Mouse (Mus musculus): ENCODE data around the gene Nin. TPM values are rescaled to one million over a fixed set of nuclear protein-coding genes. Genes with fewer than 3 reads are reported as not detected.

Gene Nin
- polyA plus RNA-seq, 1 experiment from 2014 or later = 7.9 TPM

- WGBS = 89% methylated on average over 3 of the region's 3 CpGs
- Histone ChIP-seq H3K9ac (ENCODE audit: low read depth, low read length) (no peak overlapping the region), H3K4me1 (replicated peaks; ENCODE audit: insufficient read depth, low read length) (peaks cover 5% of the 10 kb centered on the region; the same call in 1 of the 2 replicates), H3K27ac (no peak overlapping the region), H3K27me3 (ENCODE audit: insufficient read depth, low read length) (no peaks in the 10 kb centered on the region), H3K4me3 (replicated peaks; ENCODE audit: low read depth, low read length) (no peak overlapping the region), H3K4me2 (ENCODE audit: low read length) (no peak overlapping the region), H3K9me3 (replicated peaks; ENCODE audit: low read length) (no peaks in the 10 kb centered on the region), H3K36me3 (ENCODE audit: insufficient read depth, low read length) (no peaks in the 10 kb centered on the region)
- ATAC-seq (replicated peaks; ENCODE audit: low FRiP score, low read depth) (no peak), DNase-seq (ENCODE audit: low spot score) (no peak)
- TF ChIP-seq CTCF (IDR thresholded peaks at IDR 0.05; ENCODE audit: low read depth) = no peak
Measured at GRCm38 (mm10) chr12:70082935-70083532, 30.5 kb downstream of the Nin start.

DNA sequence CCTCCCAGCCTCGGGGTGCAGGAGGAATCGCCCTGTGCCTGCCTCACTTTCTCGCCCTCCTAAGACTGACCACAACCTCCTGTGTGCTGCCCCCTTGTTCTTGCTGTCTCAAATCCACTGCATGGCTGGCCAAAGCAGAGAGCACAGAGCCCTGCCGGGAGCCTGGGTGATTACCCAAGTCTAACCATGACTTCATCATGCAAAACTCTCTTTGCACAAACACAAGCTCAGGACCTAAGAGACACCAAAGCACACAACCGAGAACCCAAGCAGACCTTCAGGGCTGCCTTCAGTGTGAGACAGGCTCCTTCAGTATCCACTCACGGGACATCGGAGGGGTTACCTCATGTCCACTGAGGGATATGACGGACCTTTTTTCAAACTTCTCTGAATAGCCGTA, 31.0 kb downstream of the Nin start:
- Histone ChIP-seq H3K36me3 (ENCODE audit: insufficient read depth, low read length) (no peaks in the 10 kb centered on the region), H3K27me3 (ENCODE audit: insufficient read depth, low read length) (no peaks in the 10 kb centered on the region), H3K4me2 (ENCODE audit: low read length) (no peak overlapping the region), H3K9ac (ENCODE audit: low read depth, low read length) (no peak overlapping the region), H3K4me1 (replicated peaks; ENCODE audit: insufficient read depth, low read length) (peaks cover 5% of the 10 kb centered on the region; the same call in 1 of the 2 replicates), H3K27ac (no peak overlapping the region), H3K4me3 (replicated peaks; ENCODE audit: low read depth, low read length) (no peak overlapping the region), H3K9me3 (replicated peaks; ENCODE audit: low read length) (no peaks in the 10 kb centered on the region)
- DNase-seq (ENCODE audit: low spot score) (no peak), ATAC-seq (replicated peaks; ENCODE audit: low FRiP score, low read depth) (no peak)
- no peak for TF ChIP-seq CTCF (IDR thresholded peaks at IDR 0.05; ENCODE audit: low read depth)
- 91% methylated on average over 9 of the region's 9 CpGs for WGBS

DNA sequence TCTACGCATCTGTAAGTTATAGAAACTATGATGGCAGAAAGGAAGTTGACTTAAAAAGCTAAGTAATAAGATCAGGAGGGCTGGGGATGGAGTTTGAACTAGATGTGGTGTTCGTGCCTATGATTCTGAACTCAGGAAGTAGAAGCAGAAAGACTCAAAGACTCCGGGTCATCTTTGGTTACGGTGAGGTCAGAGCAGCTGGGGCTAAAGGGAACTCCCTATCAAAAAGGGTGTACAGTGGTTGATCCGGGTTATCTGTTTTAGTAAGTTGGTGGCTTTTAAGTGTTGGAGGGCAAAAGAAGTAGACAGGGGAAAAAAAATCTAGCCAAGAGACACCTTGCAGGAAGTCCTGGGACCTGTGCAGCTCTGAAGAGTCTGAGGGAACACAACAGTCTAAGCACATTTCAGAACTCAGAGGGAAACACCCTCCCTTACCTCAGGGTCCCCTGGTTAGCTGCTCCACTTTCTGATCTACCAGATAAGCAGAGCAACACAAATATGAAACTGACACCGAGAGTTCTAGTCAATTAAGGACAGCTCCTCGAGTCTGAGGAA, 35.0 kb downstream of the Nin start:
- H3K4me3 ChIP-seq (replicated peaks; ENCODE audit: low read depth, low read length) = no peak overlapping the region
- 71% methylated on average over 7 of the region's 7 CpGs for WGBS
- TF ChIP-seq CTCF (IDR thresholded peaks at IDR 0.05; ENCODE audit: low read depth) = no peak
- H3K4me2 ChIP-seq (ENCODE audit: low read length) = no peak overlapping the region
- no peak overlapping the region for H3K9ac ChIP-seq (ENCODE audit: low read depth, low read length)
- no peak for DNase-seq (ENCODE audit: low spot score)
- ATAC-seq (replicated peaks; ENCODE audit: low FRiP score, low read depth) = no peak
- H3K36me3 ChIP-seq (ENCODE audit: insufficient read depth, low read length) = no peaks in the 10 kb centered on the region
- no peaks in the 10 kb centered on the region for H3K9me3 ChIP-seq (replicated peaks; ENCODE audit: low read length)
- no peak overlapping the region for H3K27ac ChIP-seq
- H3K4me1 ChIP-seq (replicated peaks; ENCODE audit: insufficient read depth, low read length) = no peaks in the 10 kb centered on the region
- no peaks in the 10 kb centered on the region for H3K27me3 ChIP-seq (ENCODE audit: insufficient read depth, low read length)

- no peak overlapping the region for H3K4me2 ChIP-seq (ENCODE audit: low read length)
- TF ChIP-seq CTCF (IDR thresholded peaks at IDR 0.05; ENCODE audit: low read depth) = no peak
- H3K9me3 ChIP-seq (replicated peaks; ENCODE audit: low read length) = no peaks in the 10 kb centered on the region
- H3K27ac ChIP-seq = no peak overlapping the region
- H3K36me3 ChIP-seq (ENCODE audit: insufficient read depth, low read length) = no peaks in the 10 kb centered on the region
- no peak overlapping the region for H3K4me3 ChIP-seq (replicated peaks; ENCODE audit: low read depth, low read length)
- H3K4me1 ChIP-seq (replicated peaks; ENCODE audit: insufficient read depth, low read length) = no peaks in the 10 kb centered on the region
- H3K27me3 ChIP-seq (ENCODE audit: insufficient read depth, low read length) = no peaks in the 10 kb centered on the region
- ATAC-seq (replicated peaks; ENCODE audit: low FRiP score, low read depth) = no peak
- DNase-seq (ENCODE audit: low spot score) = no peak
- H3K9ac ChIP-seq (ENCODE audit: low read depth, low read length) = no peak overlapping the region
- WGBS = 92% methylated on average over 11 of the region's 11 CpGs
Measured at GRCm38 (mm10) chr12:70076493-70076892, 37.0 kb downstream of the Nin start.

GRCm38 (mm10) chr12:70075001-70075400, 38.5 kb downstream of the Nin start:
- H3K4me3 ChIP-seq (replicated peaks; ENCODE audit: low read depth, low read length) = no peak overlapping the region
- H3K9me3 ChIP-seq (replicated peaks; ENCODE audit: low read length) = no peaks in the 10 kb centered on the region
- H3K4me1 ChIP-seq (replicated peaks; ENCODE audit: insufficient read depth, low read length) = no peaks in the 10 kb centered on the region
- no peak overlapping the region for H3K27ac ChIP-seq
- DNase-seq (ENCODE audit: low spot score) = no peak
- no peak for TF ChIP-seq CTCF (IDR thresholded peaks at IDR 0.05; ENCODE audit: low read depth)
- no peak overlapping the region for H3K9ac ChIP-seq (ENCODE audit: low read depth, low read length)
- H3K27me3 ChIP-seq (ENCODE audit: insufficient read depth, low read length) = no peaks in the 10 kb centered on the region
- no peaks in the 10 kb centered on the region for H3K36me3 ChIP-seq (ENCODE audit: insufficient read depth, low read length)
- ATAC-seq (replicated peaks; ENCODE audit: low FRiP score, low read depth) = no peak
- WGBS = 85% methylated on average over 2 of the region's 2 CpGs
- H3K4me2 ChIP-seq (ENCODE audit: low read length) = no peak overlapping the region

DNA sequence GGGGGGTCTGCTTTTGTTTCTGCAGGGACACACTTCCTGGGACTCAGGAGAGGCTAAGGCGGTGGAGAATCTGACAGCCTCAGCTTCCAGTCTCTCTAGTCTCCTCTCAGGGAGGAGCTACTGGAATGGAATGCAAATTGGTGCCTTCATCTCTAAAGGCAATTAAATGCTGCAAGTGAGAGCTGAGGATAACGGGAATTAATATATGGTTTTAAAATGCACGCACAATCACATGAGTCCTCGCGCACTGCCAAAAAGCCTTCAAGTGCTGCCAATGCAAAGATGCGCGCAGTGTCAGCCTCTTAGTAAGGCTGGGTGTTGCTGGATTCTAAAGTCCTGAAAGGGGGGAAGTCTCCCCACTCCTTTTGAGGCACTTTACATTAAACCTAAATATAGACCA, 42.6 kb downstream of the Nin start:
- DNase-seq (ENCODE audit: low spot score) (no peak), ATAC-seq (replicated peaks; ENCODE audit: low FRiP score, low read depth) (no peak)
- Histone ChIP-seq H3K36me3 (ENCODE audit: insufficient read depth, low read length) (no peaks in the 10 kb centered on the region), H3K4me1 (replicated peaks; ENCODE audit: insufficient read depth, low read length) (0 out of 2 replicates have a peak, but pooled peaks cover 7% of the 10 kb centered on the region), H3K9me3 (replicated peaks; ENCODE audit: low read length) (no peaks in the 10 kb centered on the region), H3K4me3 (replicated peaks; ENCODE audit: low read depth, low read length) (no peak overlapping the region), H3K9ac (ENCODE audit: low read depth, low read length) (no peak overlapping the region), H3K27me3 (ENCODE audit: insufficient read depth, low read length) (no peaks in the 10 kb centered on the region), H3K27ac (no peak overlapping the region), H3K4me2 (ENCODE audit: low read length) (no peak overlapping the region)
- 79% methylated on average over 7 of the region's 7 CpGs for WGBS
- no peak for TF ChIP-seq CTCF (IDR thresholded peaks at IDR 0.05; ENCODE audit: low read depth)

All from kidney, postnatal 0 days (tissue).